Mouse (Mus musculus) kidney, embryonic 15.5 days (tissue): Measurements from ENCODE around the gene Gpd1l. TPM values are rescaled to one million over a fixed set of nuclear protein-coding genes. Genes with fewer than 3 reads are reported as not detected.

Experiments used
- ATAC-seq: fragments of 200-750 bp; cut with Nextera tagmentation; replicated peaks from 2 replicates; pipeline ENCODE4 v1.8.0; 2017; ENCODE audit warnings: moderate TSS enrichment; ENCODE audit not compliant: low FRiP score
- H3K27ac ChIP-seq: fragments of 300-500 bp; sonication (generic); 2 replicates; pipeline ENCODE4 v1.5.1; 2015; ENCODE audit warnings: mild to moderate bottlenecking, inconsistent platforms
- H3K27me3 ChIP-seq: fragments of 300-500 bp; sonication (generic); 2 replicates; pipeline ENCODE4 v1.6.1; 2015; ENCODE audit warnings: inconsistent platforms
- H3K36me3 ChIP-seq: fragments of 300-500 bp; sonication (generic); 2 replicates; pipeline ENCODE4 v1.6.1; 2015; ENCODE audit warnings: inconsistent platforms
- H3K4me1 ChIP-seq: fragments of 300-500 bp; sonication (generic); 2 replicates; pipeline ENCODE4 v1.6.1; 2015; ENCODE audit warnings: inconsistent platforms
- H3K4me2 ChIP-seq: fragments of 300-500 bp; sonication (generic); 2 replicates; pipeline ENCODE4 v1.6.1; 2015; ENCODE audit warnings: moderate library complexity, mild to moderate bottlenecking, inconsistent platforms
- H3K4me3 ChIP-seq: fragments of 300-500 bp; sonication (generic); replicated peaks from 2 replicates; pipeline ENCODE4 v1.5.1; 2015; ENCODE audit warnings: mild to moderate bottlenecking, inconsistent platforms
- H3K9ac ChIP-seq: fragments of 300-500 bp; sonication (generic); 2 replicates; pipeline ENCODE4 v1.6.1; 2015; ENCODE audit warnings: mild to moderate bottlenecking, inconsistent platforms
- H3K9me3 ChIP-seq: fragments of 300-500 bp; sonication (generic); replicated peaks from 2 replicates; pipeline ENCODE4 v1.6.1; 2016; ENCODE audit warnings: inconsistent platforms
- WGBS: fragments of 180-500 bp; shearing (Covaris S2); methylation state at CpG from one replicate; pipeline ENCODE4 v1.1.7; 2015; ENCODE audit warnings: mixed read lengths; 5-methylcytosine and 5-hydroxymethylcytosine counted together
- polyA plus RNA-seq: library from polyadenylated mRNA; unstranded; fragments of >200 nt; fragmentation: Nextera tagmentation; extraction: Ambion mirVana; gene quantifications from 2 replicates; pipeline ENCODE4 v1.2.1, GENCODE M21; 2015

The Gpd1l gene
- polyA plus RNA-seq, 1 experiment from 2014 or later = 19.5 TPM

DNA sequence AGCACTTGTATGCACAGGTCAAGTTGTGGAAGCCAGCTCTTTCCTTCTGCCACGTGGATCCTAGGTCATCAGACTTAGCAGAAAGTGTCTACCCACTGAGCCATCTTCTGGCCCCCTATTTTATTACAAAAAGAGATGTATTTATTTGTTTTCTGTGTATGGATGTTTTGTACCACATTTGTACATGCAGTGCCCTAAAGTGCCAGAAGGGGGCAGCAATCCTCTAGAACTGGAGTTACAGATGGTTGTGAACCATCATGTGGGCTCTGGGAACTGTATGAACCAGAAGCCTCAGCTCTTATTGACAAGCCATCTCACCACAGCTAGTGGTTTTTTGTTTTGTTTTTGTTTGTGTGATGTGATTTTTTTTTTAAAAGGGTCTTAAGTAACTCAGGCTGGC, 19.1 kb upstream of the Gpd1l start:
- 50% methylated on average over 1 of the region's 1 CpGs for WGBS
- no peaks in the 10 kb centered on the region for H3K36me3 ChIP-seq
- no peak overlapping the region for H3K27ac ChIP-seq
- no peak for ATAC-seq
- H3K4me2 ChIP-seq = no peak overlapping the region
- no peaks in the 10 kb centered on the region for H3K9me3 ChIP-seq
- no peak overlapping the region for H3K4me3 ChIP-seq
- H3K4me1 ChIP-seq = peaks cover 20% of the 10 kb centered on the region
- no peak overlapping the region for H3K9ac ChIP-seq
- no peaks in the 10 kb centered on the region for H3K27me3 ChIP-seq

DNA sequence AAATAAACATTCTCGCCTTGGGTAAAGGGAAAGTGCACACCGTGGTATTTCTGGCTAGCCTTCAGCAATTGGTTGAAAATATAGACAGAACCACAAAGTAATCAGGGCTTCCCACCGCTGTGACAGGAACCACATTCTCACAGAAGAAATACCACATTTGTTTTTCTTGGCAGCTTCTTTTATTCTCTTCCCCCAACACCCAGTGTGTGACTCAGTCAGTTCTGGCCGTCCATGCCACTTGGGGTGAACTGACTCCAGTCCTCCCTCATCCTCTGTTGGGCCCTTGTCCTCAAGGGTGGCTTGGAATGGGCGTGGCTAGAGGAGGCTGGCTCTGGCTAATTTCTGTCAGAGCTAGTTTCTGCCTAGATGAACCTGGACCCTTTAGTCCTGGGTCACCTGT, 14.6 kb upstream of the Gpd1l start:
- 47% methylated on average over 5 of the region's 5 CpGs for WGBS
- H3K4me2 ChIP-seq = no peak overlapping the region
- no peak; the same call in 1 of the 2 replicates for ATAC-seq
- no peaks in the 10 kb centered on the region for H3K36me3 ChIP-seq
- H3K9me3 ChIP-seq = no peaks in the 10 kb centered on the region
- H3K9ac ChIP-seq = no peak overlapping the region
- peaks cover 20% of the 10 kb centered on the region for H3K4me1 ChIP-seq
- H3K4me3 ChIP-seq = no peak overlapping the region
- no peaks in the 10 kb centered on the region for H3K27me3 ChIP-seq
- peak overlapping the region; percentile 32; the same call in 1 of the 2 replicates for H3K27ac ChIP-seq

DNA sequence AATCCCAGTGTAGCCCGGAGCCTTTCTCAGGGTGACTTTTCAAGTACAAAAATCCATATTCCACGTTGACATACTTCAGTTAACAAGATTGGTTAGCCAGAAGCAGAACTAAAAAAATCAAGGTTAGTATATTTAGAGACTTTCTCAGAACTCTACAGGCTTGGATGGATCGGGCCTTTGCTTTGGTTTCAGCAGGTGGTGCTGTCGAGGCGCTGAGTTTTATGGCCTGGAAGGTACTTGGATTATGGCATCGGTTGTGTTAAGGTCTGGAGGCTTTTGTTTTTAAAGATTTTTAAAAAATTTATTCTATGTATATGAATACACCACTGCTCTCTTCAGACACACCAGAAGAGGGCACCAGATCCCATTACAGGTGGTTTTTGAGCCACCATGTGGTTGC, 11.8 kb upstream of the Gpd1l start:
- Histone ChIP-seq H3K9me3 (no peaks in the 10 kb centered on the region; the same call in 1 of the 2 replicates), H3K36me3 (no peaks in the 10 kb centered on the region), H3K27ac (no peak overlapping the region), H3K4me1 (peaks cover 17% of the 10 kb centered on the region), H3K4me3 (no peak overlapping the region), H3K9ac (no peak overlapping the region), H3K4me2 (no peak overlapping the region), H3K27me3 (no peaks in the 10 kb centered on the region)
- ATAC-seq = no peak
- WGBS = 85% methylated on average over 6 of the region's 6 CpGs

DNA sequence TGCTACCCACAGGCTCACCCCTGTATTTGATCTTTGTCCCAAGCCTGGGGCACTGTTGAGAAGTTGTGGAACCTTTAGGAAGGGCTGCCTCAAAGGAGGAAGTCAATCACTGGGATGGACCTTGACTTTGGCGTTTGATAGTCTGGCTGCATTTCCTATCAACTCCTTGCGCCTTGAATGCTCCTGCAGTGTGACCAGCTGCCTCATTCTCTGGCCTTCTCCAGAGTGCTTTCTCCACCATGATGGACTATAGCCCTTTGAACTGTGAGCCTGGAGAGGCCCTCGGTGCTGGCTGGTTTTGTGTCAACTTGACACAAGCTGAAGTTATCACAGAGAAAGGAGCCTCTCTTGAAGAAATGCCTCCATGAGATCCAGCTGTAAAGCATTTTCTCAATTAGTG, 10.9 kb upstream of the Gpd1l start:
- Histone ChIP-seq H3K36me3 (no peaks in the 10 kb centered on the region), H3K9ac (no peak overlapping the region), H3K27me3 (no peaks in the 10 kb centered on the region), H3K4me3 (no peak overlapping the region), H3K27ac (no peak overlapping the region), H3K9me3 (no peaks in the 10 kb centered on the region; the same call in 1 of the 2 replicates), H3K4me1 (peaks cover 11% of the 10 kb centered on the region), H3K4me2 (no peak overlapping the region)
- WGBS = 90% methylated on average over 3 of the region's 3 CpGs
- ATAC-seq = no peak

DNA sequence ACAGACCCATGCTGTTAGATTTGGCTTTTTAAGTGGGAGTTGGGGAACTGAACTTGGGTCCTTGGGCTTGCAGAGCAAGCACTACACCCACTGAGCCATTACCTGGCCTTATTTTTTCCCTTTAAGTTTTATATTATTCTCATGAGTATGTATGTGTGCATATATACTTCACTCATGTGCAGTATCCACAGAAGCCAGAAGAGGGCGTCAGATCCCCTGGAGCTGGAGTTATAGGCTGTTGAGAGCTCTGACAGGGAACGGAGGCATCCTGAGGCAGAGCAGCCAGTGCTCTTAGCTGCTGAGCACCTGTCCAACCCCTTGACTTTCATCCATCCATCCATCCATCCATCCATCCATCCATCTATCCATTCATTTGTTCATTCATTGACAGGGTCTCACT, 2.9 kb upstream of the Gpd1l start:
- Histone ChIP-seq H3K36me3 (no peaks in the 10 kb centered on the region), H3K4me1 (peaks cover 20% of the 10 kb centered on the region), H3K4me2 (no peak overlapping the region), H3K27ac (no peak overlapping the region), H3K9ac (no peak overlapping the region), H3K4me3 (no peak overlapping the region), H3K9me3 (no peaks in the 10 kb centered on the region; the same call in 1 of the 2 replicates), H3K27me3 (no peaks in the 10 kb centered on the region)
- 84% methylated on average over 2 of the region's 2 CpGs for WGBS
- no peak for ATAC-seq

DNA sequence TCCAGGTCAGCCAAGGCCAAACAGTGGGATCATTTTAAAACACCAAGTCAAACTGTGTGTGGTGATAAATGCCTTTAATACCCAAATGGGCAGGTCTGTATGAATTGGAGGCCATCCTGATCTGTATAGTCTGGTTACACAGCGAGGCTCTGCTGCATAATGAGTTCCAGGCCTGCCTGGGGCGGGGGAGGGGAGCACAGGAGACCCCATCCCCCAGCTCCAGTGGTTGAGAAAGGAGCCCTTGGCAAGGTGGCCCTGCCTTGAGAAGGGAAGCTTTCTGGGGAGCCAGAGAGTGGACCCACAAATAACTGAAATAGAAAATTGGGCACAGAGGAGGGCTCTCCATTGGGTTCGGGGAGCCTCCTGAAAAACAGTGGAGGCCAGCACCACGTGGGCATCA, 1.5 kb upstream of the Gpd1l start:
- H3K36me3 ChIP-seq = no peaks in the 10 kb centered on the region
- no peaks in the 10 kb centered on the region for H3K27me3 ChIP-seq
- H3K4me3 ChIP-seq = no peak overlapping the region
- no peak overlapping the region for H3K9ac ChIP-seq
- no peak for ATAC-seq
- no peaks in the 10 kb centered on the region for H3K9me3 ChIP-seq
- no peak overlapping the region for H3K27ac ChIP-seq
- 87% methylated on average over 4 of the region's 4 CpGs for WGBS
- peaks cover 20% of the 10 kb centered on the region for H3K4me1 ChIP-seq
- H3K4me2 ChIP-seq = no peak overlapping the region

DNA sequence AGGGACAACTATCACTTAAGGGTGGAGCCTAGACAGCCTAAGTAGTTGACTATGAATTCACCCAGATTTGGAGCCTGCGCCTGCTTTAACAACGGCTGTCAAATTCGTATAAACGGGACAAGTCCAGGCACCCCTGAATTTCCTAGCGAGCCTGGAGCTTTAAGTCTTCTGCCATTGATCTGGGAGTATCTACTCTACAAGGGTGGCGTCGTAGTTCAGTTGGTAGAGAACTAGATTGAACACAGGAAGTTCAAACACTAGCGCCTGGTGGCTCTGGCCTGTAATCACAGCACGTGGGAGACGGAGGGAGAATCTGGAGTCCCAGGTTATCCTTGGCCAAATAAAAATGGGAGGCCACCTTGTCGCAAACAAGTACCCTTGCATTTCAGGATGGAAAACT, 444 bp upstream of the Gpd1l start:
- H3K9me3 ChIP-seq = no peaks in the 10 kb centered on the region
- peak overlapping the region; percentile 75 for H3K4me3 ChIP-seq
- no peaks in the 10 kb centered on the region for H3K27me3 ChIP-seq
- H3K36me3 ChIP-seq = no peaks in the 10 kb centered on the region
- no peak overlapping the region for H3K9ac ChIP-seq
- WGBS = 64% methylated on average over 11 of the region's 11 CpGs
- H3K4me1 ChIP-seq = peaks cover 20% of the 10 kb centered on the region
- 0 out of 2 replicates have a peak overlapping the region, but pooled peaks have one; percentile 91 for H3K27ac ChIP-seq
- H3K4me2 ChIP-seq = peak overlapping the region; percentile 96
- ATAC-seq = no peak

DNA sequence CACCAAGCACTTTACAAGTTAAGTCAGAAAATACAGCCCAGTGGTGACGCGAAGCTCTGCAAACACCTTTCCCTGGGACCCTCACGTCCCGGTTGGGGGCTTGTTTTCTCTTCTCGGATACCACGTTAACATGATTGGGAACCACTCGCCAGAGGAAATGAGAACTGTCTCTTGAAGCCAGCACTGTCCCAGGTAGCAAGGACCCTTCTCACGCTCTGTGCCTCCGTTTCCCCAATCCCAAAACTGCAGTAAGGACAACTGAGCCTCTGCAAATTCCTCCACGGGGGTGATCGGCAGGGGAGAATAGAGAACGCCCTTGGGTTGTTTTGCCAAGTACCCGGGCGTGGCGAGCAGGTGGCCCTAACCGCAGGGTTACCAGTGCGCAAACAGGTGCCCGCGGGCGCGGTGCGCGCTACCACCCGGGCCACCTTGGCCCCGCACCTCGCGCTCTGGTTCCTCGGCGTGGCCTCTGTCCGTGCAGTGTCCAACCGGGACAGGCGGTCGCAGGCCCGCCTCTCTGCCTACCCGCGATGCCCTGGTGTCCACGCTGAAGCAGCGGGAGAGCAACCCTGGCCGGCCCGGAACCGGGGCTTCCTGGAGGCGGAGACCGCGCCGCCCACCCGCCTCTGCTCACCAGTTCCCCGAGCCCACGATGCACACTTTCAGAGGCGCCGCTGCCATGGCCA, 607 bp downstream of the Gpd1l start:
- Histone ChIP-seq H3K27ac (peak overlapping the region; percentile 91), H3K4me2 (peak overlapping the region; percentile 96), H3K9me3 (no peaks in the 10 kb centered on the region), H3K36me3 (no peaks in the 10 kb centered on the region), H3K4me1 (peaks cover 20% of the 10 kb centered on the region), H3K27me3 (no peaks in the 10 kb centered on the region), H3K4me3 (peak overlapping the region; percentile 75), H3K9ac (peak overlapping the region; percentile 77)
- ATAC-seq = peak; percentile 54
- under 1% methylated on average over 50 of the region's 50 CpGs for WGBS

DNA sequence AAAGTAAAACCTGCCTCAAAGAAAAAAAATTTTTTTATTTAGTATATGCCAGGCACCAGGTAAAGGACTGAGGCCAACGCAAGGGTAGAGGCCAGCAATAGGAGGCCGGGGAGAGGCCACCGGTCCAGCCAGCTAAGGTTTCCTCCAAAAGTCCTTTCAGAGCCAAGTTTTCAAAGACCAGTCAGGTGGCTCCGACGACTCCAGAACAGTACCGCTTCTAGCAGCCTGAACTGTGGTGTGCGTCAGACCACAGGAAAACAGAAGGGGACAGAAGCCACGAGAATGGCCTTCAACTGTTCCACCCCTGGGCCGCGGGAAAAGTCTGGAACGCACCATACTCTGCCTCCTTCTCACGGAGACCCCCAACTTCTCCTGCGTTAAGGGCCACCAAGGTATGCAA, 1.2 kb downstream of the Gpd1l start:
- no peak for ATAC-seq
- peak overlapping the region; percentile 96 for H3K4me2 ChIP-seq
- no peak overlapping the region for H3K27ac ChIP-seq
- no peaks in the 10 kb centered on the region for H3K27me3 ChIP-seq
- WGBS = 19% methylated on average over 13 of the region's 13 CpGs
- peak overlapping the region; percentile 75 for H3K4me3 ChIP-seq
- H3K36me3 ChIP-seq = no peaks in the 10 kb centered on the region
- H3K9ac ChIP-seq = peak overlapping the region; percentile 77
- H3K4me1 ChIP-seq = peaks cover 20% of the 10 kb centered on the region
- H3K9me3 ChIP-seq = no peaks in the 10 kb centered on the region

DNA sequence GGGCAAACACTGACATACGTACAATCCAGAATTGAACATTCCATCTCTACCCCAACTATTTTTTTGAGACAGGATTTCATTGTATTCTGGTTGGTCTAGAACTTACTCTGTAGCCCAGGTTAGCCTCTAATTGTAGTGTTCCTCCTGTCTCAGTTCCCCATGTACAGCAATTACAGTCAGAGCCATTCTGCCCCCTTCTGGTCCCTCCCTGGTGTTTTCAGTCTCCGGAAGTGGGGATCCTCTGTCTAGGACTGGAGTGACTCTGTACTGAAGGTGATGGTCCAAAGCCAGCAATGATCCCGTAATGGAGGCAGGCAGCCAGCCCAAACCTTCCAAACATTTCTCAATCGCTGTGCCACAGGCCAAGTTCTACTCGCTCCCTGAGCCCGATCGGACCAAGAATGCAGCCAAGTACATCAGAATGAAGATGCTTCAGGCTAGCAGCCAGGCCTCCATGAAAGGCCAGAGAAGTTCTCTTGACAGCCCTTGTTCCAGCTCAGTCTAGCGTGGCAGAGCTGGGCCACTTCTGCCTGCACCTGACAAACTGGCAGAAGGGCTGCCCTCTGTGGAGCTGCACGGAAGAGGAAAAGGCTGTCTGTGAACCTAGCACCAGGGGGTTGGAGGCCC, 3.2 kb downstream of the Gpd1l start:
- 76% methylated on average over 9 of the region's 9 CpGs for WGBS

DNA sequence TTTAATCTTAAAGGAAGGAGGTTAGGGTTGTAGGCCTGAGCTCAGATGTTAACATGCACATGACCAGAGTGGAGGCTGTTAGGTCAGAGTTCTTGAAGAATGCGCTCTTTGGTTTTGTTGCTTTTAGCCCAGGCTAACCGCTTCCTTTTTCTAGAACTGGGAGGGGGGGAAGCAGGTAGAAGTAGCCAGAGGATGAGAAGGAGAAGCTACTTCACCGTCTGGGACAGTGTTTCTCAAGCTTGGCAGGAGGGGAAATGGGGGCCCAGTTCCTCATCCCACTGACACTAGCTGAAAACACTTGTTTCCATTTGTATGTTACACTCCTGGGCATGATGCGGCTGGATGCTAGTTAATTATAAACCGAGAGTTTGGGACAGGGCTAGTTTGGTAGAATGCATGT, 8.2 kb downstream of the Gpd1l start:
- Histone ChIP-seq H3K27me3 (no peaks in the 10 kb centered on the region), H3K4me3 (no peak overlapping the region), H3K27ac (no peak overlapping the region), H3K9ac (no peak overlapping the region), H3K9me3 (no peaks in the 10 kb centered on the region), H3K4me1 (peaks cover 27% of the 10 kb centered on the region), H3K36me3 (no peaks in the 10 kb centered on the region), H3K4me2 (no peak overlapping the region)
- 76% methylated on average over 5 of the region's 5 CpGs for WGBS
- ATAC-seq = no peak

More for the DNA sequence above, 3.2 kb downstream of the Gpd1l start:
- ATAC-seq = no peak
- no peaks in the 10 kb centered on the region for H3K9me3 ChIP-seq
- H3K9ac ChIP-seq = no peak overlapping the region
- peaks cover 28% of the 10 kb centered on the region for H3K4me1 ChIP-seq
- no peaks in the 10 kb centered on the region for H3K36me3 ChIP-seq
- H3K27ac ChIP-seq = peak overlapping the region; percentile 37; the same call in 1 of the 2 replicates
- no peaks in the 10 kb centered on the region for H3K27me3 ChIP-seq
- no peak overlapping the region for H3K4me2 ChIP-seq
- H3K4me3 ChIP-seq = no peak overlapping the region

DNA sequence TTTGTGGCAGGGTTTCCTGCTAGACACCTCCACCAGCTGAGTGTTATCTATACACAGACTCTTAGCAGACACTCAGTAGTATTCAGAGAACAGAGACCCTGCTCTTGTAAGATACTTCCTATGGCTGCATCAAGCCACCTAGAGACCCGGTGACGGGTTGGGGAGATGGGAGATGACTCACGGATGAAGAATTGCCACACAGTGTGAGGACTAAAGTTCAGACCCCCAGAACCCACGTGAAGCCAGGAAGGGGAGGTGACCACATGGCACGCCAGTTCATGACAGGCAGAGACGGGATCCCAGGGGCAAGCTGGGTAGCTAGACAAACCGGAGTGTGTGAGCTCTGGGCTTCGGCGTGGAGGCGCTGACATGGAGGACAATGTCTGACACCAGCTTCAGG, 8.7 kb downstream of the Gpd1l start:
- Histone ChIP-seq H3K4me3 (no peak overlapping the region), H3K9me3 (no peaks in the 10 kb centered on the region), H3K9ac (no peak overlapping the region), H3K4me2 (no peak overlapping the region), H3K27me3 (no peaks in the 10 kb centered on the region), H3K36me3 (no peaks in the 10 kb centered on the region), H3K4me1 (peaks cover 27% of the 10 kb centered on the region), H3K27ac (no peak overlapping the region)
- no peak for ATAC-seq
- WGBS = 75% methylated on average over 10 of the region's 10 CpGs
